In genomic region chr1:21729131-21729530, GRCm38 (mm10) we compare ENCODE assay signal across 15 mouse cellular contexts.
"Had no signal": no experiment of that assay in that cellular context is flagged by ENCODE, and none has a peak within 500 bp of the region (broad histone marks: within the 10 kb centered on the region; RNA-seq: fewer than 3 reads in every experiment).

No protein-coding gene starts in this region.

- H3K9me3 ChIP-seq: neural tube, embryonic 15.5 days; stomach, embryonic 15.5 days had no signal

- DNase-seq: retina, postnatal 1 day; right cerebral cortex, adult 18-20 months; right cerebral cortex, postnatal 14 days; right cerebral cortex, postnatal 25 days; right cerebral cortex, postnatal 4 days; spleen, adult 18-20 months; thymus, adult 18-20 months; thymus, adult 2 months; thymus, postnatal 14 days; thymus, postnatal 25 days; thymus, postnatal 36 days; thymus, postnatal 4 days had no signal

- H3K27me3 ChIP-seq: neural tube, embryonic 15.5 days; stomach, embryonic 15.5 days had no signal

- H3K27ac ChIP-seq: neural tube, embryonic 15.5 days; stomach, embryonic 15.5 days; stomach, postnatal 0 days had no signal

- H3K36me3 ChIP-seq: neural tube, embryonic 15.5 days; stomach, embryonic 15.5 days had no signal

- H3K4me1 ChIP-seq: neural tube, embryonic 15.5 days; stomach, embryonic 15.5 days had no signal

- H3K9ac ChIP-seq: neural tube, embryonic 15.5 days; stomach, embryonic 15.5 days had no signal

- H3K4me3 ChIP-seq: neural tube, embryonic 15.5 days; stomach, embryonic 15.5 days had no signal

- H3K4me2 ChIP-seq: neural tube, embryonic 15.5 days; stomach, embryonic 15.5 days had no signal
